Mouse (Mus musculus) mature B cell (primary cell): ENCODE measurements around the gene Phlpp2.

ENCODE experiments used
- in situ Hi-C: fragments of 300-500 bp; cut with MboI; formaldehyde crosslinking; loops from 2 replicates; pipeline ENCODE4 v1.14.3; 2019

Gene Phlpp2

DNA sequence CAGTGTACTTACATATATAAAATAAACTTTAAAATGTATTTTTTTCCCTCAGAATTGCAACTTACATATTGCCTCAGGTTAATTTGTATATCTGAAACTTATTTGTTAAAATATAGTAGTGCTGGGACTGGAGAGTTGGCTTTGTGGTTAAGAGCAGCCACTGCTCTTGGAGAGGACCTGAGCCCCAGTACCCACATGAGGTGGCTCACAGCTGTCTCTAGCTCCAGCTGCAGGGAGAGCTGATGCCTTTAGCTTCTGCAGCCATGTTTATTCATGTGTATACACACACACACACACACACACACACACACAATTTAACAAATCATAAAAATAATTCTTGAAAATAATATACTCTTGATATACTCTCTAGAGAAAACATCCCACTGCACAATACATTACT is 34.0 kb downstream of the Phlpp2 start:
- in situ Hi-C loops, result no loop called here

- in situ Hi-C loops, result no loop called here
Observed at GRCm38 (mm10) chr8:109903909-109904469, 35.6 kb downstream of the Phlpp2 start.

DNA sequence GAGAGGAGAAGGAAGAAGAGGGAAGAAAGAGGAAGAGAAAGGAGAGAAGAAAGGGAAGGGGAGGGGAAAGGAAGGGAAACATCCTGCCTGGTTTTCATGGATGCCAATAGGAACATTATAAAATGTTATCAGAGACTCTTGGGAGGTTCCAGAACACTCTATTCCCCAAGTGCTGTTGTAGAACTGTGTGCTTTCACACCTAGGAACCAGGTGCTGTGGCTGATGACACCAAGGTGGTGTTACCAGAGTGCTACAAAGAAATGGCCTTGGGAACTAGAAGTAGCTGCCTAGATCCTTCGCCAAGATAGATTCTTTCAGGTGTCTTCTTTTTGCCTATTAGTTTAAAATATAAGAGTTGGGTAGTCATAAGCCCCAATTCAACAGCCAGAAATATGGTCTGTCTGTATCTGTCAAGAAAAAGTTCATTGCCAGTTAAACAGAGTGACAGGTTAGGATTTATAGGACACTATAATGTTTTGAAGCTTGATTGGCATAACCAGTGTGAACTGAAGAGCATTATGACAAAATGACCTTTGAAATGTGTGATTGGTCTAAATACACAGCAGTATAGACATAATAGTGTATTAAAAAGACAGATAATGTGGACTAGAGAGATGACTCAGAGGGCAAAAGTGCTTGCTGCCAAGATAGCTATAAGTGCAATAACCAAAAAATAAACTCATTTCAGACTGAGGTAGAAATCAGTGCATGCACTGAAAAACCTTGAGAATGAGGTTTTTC is 36.8 kb downstream of the Phlpp2 start:
- in situ Hi-C loops, result no loop called here

GRCm38 (mm10) chr8:109906907-109907306 is 38.6 kb downstream of the Phlpp2 start:
- in situ Hi-C loops, result no loop called here

GRCm38 (mm10) chr8:109907376-109907775 is 39.0 kb downstream of the Phlpp2 start:
- in situ Hi-C loops, result no loop called here

DNA sequence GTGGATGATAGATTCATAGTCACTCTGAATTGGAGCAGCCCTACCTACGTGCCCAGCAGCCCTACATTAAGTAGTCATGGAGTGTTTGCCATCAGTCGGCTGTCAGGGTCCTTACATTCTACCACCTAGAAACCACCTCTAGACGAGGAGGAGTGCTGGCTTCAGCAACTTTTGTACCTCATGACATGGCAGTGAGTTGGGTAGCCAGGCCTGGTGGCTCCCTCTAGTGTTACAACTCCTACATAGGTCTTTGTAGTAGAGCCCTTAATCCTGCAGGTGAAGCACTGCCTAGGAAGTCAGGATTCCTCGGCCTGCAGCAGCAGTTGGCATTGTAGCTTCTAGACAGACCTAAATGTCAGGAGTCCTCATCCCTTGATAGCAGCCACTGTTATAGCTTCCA is 48.9 kb downstream of the Phlpp2 start:
- in situ Hi-C loops, result no loop called here

DNA sequence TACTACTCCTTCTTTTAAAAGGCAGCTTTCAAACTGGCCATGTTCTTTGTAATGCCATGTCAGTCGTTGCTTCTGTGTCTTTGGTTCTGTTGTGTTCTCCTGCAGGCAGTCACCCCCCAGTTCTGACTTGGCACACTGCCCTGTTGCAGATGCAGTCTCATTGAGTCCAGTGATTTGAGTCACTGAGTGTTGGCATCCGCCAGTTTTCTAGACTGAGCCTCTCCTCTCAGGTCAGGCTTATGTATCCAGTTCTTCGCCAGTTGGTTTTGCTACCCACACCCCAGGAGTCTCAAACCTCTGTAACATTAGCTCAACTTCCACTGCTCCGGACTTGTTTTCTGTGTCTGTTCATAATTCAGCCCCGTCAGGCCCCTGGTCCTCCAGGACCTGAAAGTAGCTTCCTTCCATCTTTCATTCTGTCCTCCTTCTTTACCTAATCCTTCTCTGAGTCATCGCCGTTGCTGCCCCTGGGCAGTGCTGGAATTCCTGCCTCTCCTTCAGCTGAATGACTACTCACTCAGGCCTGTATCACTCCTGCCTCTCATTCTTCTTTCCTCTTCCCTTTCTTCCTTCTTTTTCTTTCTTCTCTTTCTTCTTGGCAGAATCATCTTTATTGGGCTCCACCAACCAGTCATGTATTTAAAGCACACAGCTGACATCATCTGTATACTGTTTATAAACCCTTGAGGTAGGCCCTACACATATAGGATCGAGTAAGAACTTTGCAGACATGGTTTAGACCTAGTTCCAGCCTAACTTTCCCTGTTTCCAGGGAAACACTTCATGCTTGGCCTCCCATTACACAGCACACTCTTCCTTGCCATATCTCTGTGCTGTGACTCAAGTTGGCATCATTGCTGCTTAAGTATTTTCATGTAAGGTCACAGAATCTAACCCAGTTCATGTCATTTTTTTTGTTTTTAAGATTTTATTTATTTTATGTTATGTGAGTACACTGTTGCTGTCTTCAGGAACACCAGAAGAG is 52.4 kb downstream of the Phlpp2 start:
- in situ Hi-C loops, result loop anchor here (5.0 kb wide), 1 partner anchor 73 kb away; no protein-coding TSS in a partner anchor

DNA sequence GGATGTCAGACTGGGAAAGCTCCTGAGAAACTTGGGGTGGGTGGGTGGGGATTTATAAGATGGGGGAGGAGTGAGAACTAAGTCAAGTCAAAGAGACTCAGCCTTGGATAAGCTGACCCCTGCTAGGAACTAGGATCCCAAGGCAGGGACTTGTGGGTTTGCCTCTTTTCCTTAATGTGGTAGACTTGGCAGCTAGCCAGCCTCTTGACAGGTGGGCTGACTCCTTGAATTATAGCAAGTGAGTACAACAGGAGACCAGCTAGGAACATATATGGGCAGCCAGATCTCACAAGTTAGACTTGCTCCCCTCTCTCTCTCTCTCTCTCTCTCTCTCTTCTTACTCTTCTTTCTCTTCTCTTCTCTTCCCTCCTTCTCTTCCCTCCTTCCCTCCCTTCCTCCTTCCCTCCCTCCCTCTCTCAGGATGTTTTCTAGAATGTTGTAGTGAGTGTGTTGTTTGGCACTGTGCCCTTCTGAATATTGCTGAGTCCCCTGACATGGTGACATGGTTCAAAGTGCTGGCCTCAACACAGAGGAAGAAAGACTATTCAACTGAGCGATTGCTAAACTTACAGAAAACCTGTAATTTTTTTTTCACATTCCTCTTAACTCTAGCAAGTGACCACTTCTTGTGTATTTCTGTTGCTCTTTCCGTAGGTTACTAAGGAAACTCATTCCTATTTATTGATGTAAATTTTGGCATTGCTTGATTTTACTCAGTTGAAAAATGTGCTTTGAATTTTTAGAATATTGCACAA is 73.4 kb downstream of the Phlpp2 start:
- in situ Hi-C loops, result no loop called here

DNA sequence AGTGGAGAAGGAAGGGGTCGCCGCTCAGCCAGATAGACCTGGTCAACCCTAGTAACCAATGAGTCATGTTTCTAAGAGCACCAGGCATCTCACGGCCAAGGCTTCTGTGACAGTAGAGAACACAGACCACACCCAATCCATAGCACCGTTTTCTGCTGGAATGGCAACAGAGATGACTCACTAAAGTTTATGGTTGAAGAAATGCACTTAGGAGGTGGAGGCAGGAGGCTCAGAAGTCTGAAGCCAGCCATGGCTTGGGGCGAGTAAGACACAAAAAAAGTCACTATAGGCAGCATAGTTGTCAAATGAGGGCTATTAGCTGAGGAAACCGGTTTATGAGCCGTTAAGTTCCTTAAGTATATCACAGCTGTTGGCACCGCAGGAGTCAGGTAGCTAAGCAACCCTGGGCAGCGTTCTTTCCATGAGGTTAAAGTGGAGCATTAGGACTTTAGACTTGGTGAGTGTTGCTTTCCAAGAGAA is 76.9 kb downstream of the Phlpp2 start:
- in situ Hi-C loops, result no loop called here

GRCm38 (mm10) chr8:109945694-109946093 is 77.4 kb downstream of the Phlpp2 start:
- in situ Hi-C loops, result no loop called here

DNA sequence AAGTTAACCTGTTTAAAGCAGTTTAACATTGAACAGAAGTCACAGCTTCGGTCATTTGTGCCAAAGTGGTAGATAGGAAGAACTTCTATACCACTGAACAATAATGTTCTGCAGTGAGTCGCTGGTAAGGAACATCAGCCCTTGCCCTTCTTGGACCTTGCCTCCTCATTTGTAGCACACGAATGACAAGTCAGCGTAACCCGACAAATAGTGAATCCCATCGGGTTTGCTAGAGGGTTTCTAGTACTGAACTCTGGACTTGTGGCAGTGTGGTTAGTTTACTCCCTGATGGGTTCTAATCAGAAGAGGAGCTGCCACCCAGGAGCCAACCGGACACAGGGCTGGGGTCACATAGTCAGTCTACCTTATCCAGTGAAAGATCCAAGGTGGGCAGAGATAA is 77.9 kb downstream of the Phlpp2 start:
- in situ Hi-C loops, result no loop called here

- in situ Hi-C loops, result no loop called here
Observed at GRCm38 (mm10) chr8:109947447-109948284, 79.3 kb downstream of the Phlpp2 start.

GRCm38 (mm10) chr8:109948285-109948564 is 79.9 kb downstream of the Phlpp2 start:
- in situ Hi-C loops, result no loop called here

- in situ Hi-C loops, result no loop called here
Observed at GRCm38 (mm10) chr8:109952171-109952570, 83.8 kb downstream of the Phlpp2 start.

- in situ Hi-C loops, result no loop called here
Observed at GRCm38 (mm10) chr8:109954486-109954948, 86.2 kb downstream of the Phlpp2 start.

DNA sequence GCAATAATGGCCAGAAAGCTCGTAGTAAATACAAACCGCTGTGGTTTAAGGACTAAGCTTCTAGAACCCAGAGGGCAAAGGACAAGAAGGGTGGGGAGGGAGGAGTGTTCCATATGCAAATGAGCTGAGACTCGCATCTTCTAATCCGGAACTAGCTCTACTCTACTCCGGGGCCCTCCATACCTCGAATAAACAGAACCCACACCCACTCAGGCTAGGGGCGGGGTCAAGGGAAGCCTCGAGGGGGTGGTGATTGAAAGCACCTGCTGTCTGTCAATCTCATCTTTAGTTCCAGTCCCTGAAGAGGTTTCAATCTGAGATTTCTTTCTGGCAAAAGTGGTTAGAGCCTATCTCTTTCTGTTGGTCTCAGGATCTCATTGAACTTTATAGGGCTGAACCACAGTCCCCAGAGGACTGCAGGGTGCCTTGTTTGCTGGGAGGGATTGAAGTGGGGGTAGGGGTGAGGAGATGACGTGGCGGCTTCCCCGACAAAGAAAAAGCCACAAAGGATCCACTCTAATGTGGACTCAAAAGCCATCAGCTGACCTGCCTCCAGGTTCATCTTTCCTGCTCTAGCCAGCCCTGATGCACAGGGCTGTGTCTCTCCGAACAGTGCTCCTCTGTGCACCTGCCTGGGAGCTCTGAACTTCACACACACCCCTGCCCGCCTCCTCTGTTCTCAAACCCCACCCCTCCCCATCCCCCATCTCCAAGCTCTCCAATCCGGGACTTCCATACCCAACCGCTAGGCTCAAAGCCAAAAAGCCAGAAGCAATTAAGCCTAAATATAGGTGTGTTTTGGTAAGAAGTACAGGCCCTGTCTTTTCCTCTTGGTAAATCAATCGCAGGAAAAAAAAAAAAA is 89.1 kb downstream of the Phlpp2 start:
- in situ Hi-C loops, result no loop called here

DNA sequence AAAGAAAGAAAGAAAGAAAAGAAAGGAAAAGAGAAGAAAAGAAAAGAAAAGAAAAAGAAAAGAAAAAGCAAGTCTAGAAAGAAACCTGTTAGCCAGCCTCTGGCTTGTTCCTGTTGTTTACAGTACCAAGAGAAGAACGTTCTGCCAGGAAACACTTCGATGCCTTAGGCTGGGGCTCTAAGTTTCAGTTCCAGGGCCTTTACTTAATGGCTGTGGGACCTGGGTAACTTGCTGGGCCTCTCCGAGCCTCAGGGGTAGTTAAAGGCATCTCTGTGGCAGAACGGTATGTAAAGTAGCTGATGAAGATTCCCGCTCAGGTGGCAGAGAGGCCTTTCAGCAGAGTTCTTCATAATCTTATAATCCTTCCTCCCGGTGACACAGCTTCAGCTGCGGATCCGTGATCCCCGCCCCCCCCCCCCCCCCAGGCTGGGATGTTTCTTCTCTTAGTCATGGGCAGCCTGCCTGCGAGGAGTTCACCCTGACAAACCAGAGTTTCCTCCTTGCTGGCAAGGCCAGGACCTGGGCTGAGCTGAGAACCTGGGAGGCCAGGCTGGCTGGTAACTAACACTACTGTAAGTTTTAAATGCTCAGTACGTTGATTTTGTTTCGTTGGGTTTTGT is 89.8 kb downstream of the Phlpp2 start:
- in situ Hi-C loops, result no loop called here

- in situ Hi-C loops, result no loop called here
Observed at GRCm38 (mm10) chr8:109959112-109959511, 90.8 kb downstream of the Phlpp2 start.

GRCm38 (mm10) chr8:109961693-109962367 is 93.5 kb downstream of the Phlpp2 start, which contains the start of gene Marveld3:
Gene Marveld3, minus strand, starts transcription at chr8:109962203.
- in situ Hi-C loops, result no loop called here
